Mouse (Mus musculus): Measurements from ENCODE around the gene Tmc6. TPM values are rescaled to one million over a fixed set of nuclear protein-coding genes. Genes with fewer than 3 reads are reported as not detected.

Gene Tmc6
- polyA plus RNA-seq, 1 experiment from 2014 or later = 24.5 TPM

GRCm38 (mm10) chr11:117765361-117765760 is 16.6 kb downstream of the Tmc6 start:
- ATAC-seq (ENCODE audit: insufficient number of reproducible peaks, low FRiP score, low TSS enrichment, low read depth) = no peak
- 78% methylated on average over 5 of the region's 5 CpGs for WGBS
- no peak overlapping the region for H3K4me2 ChIP-seq
- no peaks in the 10 kb centered on the region for H3K27me3 ChIP-seq
- no peak overlapping the region for H3K9ac ChIP-seq
- 0 out of 2 replicates have a peak, but pooled peaks cover 4% of the 10 kb centered on the region for H3K4me1 ChIP-seq
- peaks cover 61% of the 10 kb centered on the region for H3K36me3 ChIP-seq
- H3K9me3 ChIP-seq = no peaks in the 10 kb centered on the region
- H3K4me3 ChIP-seq = no peak overlapping the region
- no peak overlapping the region for H3K27ac ChIP-seq

GRCm38 (mm10) chr11:117764319-117764718 is 17.7 kb downstream of the Tmc6 start:
- ATAC-seq (ENCODE audit: insufficient number of reproducible peaks, low FRiP score, low TSS enrichment, low read depth) = no peak
- H3K9ac ChIP-seq = no peak overlapping the region
- WGBS = 76% methylated on average over 9 of the region's 9 CpGs
- peaks cover 68% of the 10 kb centered on the region for H3K36me3 ChIP-seq
- H3K4me3 ChIP-seq = no peak overlapping the region
- H3K9me3 ChIP-seq = no peaks in the 10 kb centered on the region
- no peak overlapping the region for H3K27ac ChIP-seq
- H3K4me1 ChIP-seq = 0 out of 2 replicates have a peak, but pooled peaks cover 1% of the 10 kb centered on the region
- H3K4me2 ChIP-seq = no peak overlapping the region
- H3K27me3 ChIP-seq = no peaks in the 10 kb centered on the region

GRCm38 (mm10) chr11:117762246-117762645 is 19.8 kb downstream of the Tmc6 start:
- Histone ChIP-seq H3K4me1 (no peaks in the 10 kb centered on the region), H3K36me3 (peaks cover 88% of the 10 kb centered on the region)
- no peak for ATAC-seq (ENCODE audit: insufficient number of reproducible peaks, low FRiP score, low TSS enrichment, low read depth)

GRCm38 (mm10) chr11:117761801-117762200 is 20.2 kb downstream of the Tmc6 start:
- no peaks in the 10 kb centered on the region for H3K9me3 ChIP-seq
- H3K36me3 ChIP-seq = peaks cover 91% of the 10 kb centered on the region
- H3K4me1 ChIP-seq = no peaks in the 10 kb centered on the region
- ATAC-seq (ENCODE audit: insufficient number of reproducible peaks, low FRiP score, low TSS enrichment, low read depth) = no peak
- 93% methylated on average over 13 of the region's 13 CpGs for WGBS
- H3K4me2 ChIP-seq = no peak overlapping the region
- no peak overlapping the region for H3K27ac ChIP-seq
- no peaks in the 10 kb centered on the region for H3K27me3 ChIP-seq
- no peak overlapping the region for H3K4me3 ChIP-seq
- H3K9ac ChIP-seq = no peak overlapping the region

More at GRCm38 (mm10) chr11:117762246-117762645, 19.8 kb downstream of the Tmc6 start:
- WGBS = 89% methylated on average over 12 of the region's 12 CpGs
- H3K4me3 ChIP-seq = no peak overlapping the region
- no peaks in the 10 kb centered on the region for H3K9me3 ChIP-seq
- H3K9ac ChIP-seq = no peak overlapping the region
- no peak overlapping the region for H3K4me2 ChIP-seq
- H3K27me3 ChIP-seq = no peaks in the 10 kb centered on the region
- no peak overlapping the region for H3K27ac ChIP-seq

GRCm38 (mm10) chr11:117760374-117761119 is 21.5 kb downstream of the Tmc6 start:
- H3K27me3 ChIP-seq = no peaks in the 10 kb centered on the region
- ATAC-seq (ENCODE audit: insufficient number of reproducible peaks, low FRiP score, low TSS enrichment, low read depth) = no peak
- H3K4me1 ChIP-seq = no peaks in the 10 kb centered on the region
- 0 out of 2 replicates have a peak overlapping the region, but pooled peaks have one; percentile 8 for H3K27ac ChIP-seq
- no peak overlapping the region for H3K4me2 ChIP-seq
- no peak overlapping the region for H3K4me3 ChIP-seq
- WGBS = 89% methylated on average over 26 of the region's 26 CpGs
- no peak overlapping the region for H3K9ac ChIP-seq
- no peaks in the 10 kb centered on the region for H3K9me3 ChIP-seq
- peaks cover 91% of the 10 kb centered on the region for H3K36me3 ChIP-seq

- Histone ChIP-seq H3K27me3 (no peaks in the 10 kb centered on the region), H3K4me1 (no peaks in the 10 kb centered on the region), H3K9me3 (no peaks in the 10 kb centered on the region), H3K4me3 (no peak overlapping the region), H3K36me3 (peaks cover 91% of the 10 kb centered on the region), H3K9ac (no peak overlapping the region), H3K4me2 (no peak overlapping the region), H3K27ac (no peak overlapping the region)
- WGBS = 91% methylated on average over 10 of the region's 10 CpGs
- no peak for ATAC-seq (ENCODE audit: insufficient number of reproducible peaks, low FRiP score, low TSS enrichment, low read depth)
Measured at GRCm38 (mm10) chr11:117759267-117759666, 22.7 kb downstream of the Tmc6 start.

GRCm38 (mm10) chr11:117755891-117756290 is 26.1 kb downstream of the Tmc6 start:
- H3K27me3 ChIP-seq = no peaks in the 10 kb centered on the region
- no peak overlapping the region for H3K27ac ChIP-seq
- H3K9ac ChIP-seq = no peak overlapping the region
- H3K9me3 ChIP-seq = no peaks in the 10 kb centered on the region
- no peak for ATAC-seq (ENCODE audit: insufficient number of reproducible peaks, low FRiP score, low TSS enrichment, low read depth)
- H3K4me3 ChIP-seq = no peak overlapping the region
- no peak overlapping the region for H3K4me2 ChIP-seq
- no peaks in the 10 kb centered on the region for H3K4me1 ChIP-seq
- WGBS = 98% methylated on average over 7 of the region's 7 CpGs
- H3K36me3 ChIP-seq = peaks cover 99% of the 10 kb centered on the region

GRCm38 (mm10) chr11:117751544-117751943 is 30.5 kb downstream of the Tmc6 start:
- 87% methylated on average over 6 of the region's 6 CpGs for WGBS
- peaks cover 98% of the 10 kb centered on the region for H3K36me3 ChIP-seq
- no peaks in the 10 kb centered on the region for H3K27me3 ChIP-seq
- ATAC-seq (ENCODE audit: insufficient number of reproducible peaks, low FRiP score, low TSS enrichment, low read depth) = no peak
- H3K4me2 ChIP-seq = no peak overlapping the region
- no peak overlapping the region for H3K4me3 ChIP-seq
- no peaks in the 10 kb centered on the region for H3K9me3 ChIP-seq
- H3K4me1 ChIP-seq = no peaks in the 10 kb centered on the region
- H3K27ac ChIP-seq = no peak overlapping the region
- no peak overlapping the region for H3K9ac ChIP-seq

GRCm38 (mm10) chr11:117749414-117749813 is 32.6 kb downstream of the Tmc6 start:
- no peaks in the 10 kb centered on the region for H3K4me1 ChIP-seq
- H3K9ac ChIP-seq = no peak overlapping the region
- H3K27ac ChIP-seq = no peak overlapping the region
- 0 out of 2 replicates have a peak, but pooled peaks have one; percentile 35 for ATAC-seq (ENCODE audit: insufficient number of reproducible peaks, low FRiP score, low TSS enrichment, low read depth)
- H3K27me3 ChIP-seq = no peaks in the 10 kb centered on the region
- 77% methylated on average over 10 of the region's 10 CpGs for WGBS
- H3K36me3 ChIP-seq = peaks cover 98% of the 10 kb centered on the region
- H3K9me3 ChIP-seq = no peaks in the 10 kb centered on the region
- no peak overlapping the region for H3K4me3 ChIP-seq
- no peak overlapping the region for H3K4me2 ChIP-seq

- ATAC-seq (ENCODE audit: insufficient number of reproducible peaks, low FRiP score, low TSS enrichment, low read depth) = no peak
- 76% methylated on average over 4 of the region's 4 CpGs for whole genome bisulfite sequencing
- no peak overlapping the region for H3K4me2 ChIP-seq
Measured at GRCm38 (mm10) chr11:117748628-117749027, 33.4 kb downstream of the Tmc6 start.

GRCm38 (mm10) chr11:117743454-117744030 is 38.5 kb downstream of the Tmc6 start:
- Histone ChIP-seq H3K4me3 (no peak overlapping the region), H3K9ac (no peak overlapping the region), H3K36me3 (peaks cover 97% of the 10 kb centered on the region), H3K4me2 (no peak overlapping the region), H3K4me1 (no peaks in the 10 kb centered on the region; the same call in 1 of the 2 replicates), H3K27me3 (no peaks in the 10 kb centered on the region), H3K9me3 (no peaks in the 10 kb centered on the region), H3K27ac (no peak overlapping the region)
- no peak for ATAC-seq (ENCODE audit: insufficient number of reproducible peaks, low FRiP score, low TSS enrichment, low read depth)
- 47% methylated on average over 4 of the region's 4 CpGs for WGBS

More at GRCm38 (mm10) chr11:117748628-117749027, 33.4 kb downstream of the Tmc6 start:
- H3K36me3 ChIP-seq = peaks cover 97% of the 10 kb centered on the region
- H3K4me3 ChIP-seq = no peak overlapping the region
- H3K27ac ChIP-seq = no peak overlapping the region
- H3K4me1 ChIP-seq = no peaks in the 10 kb centered on the region
- H3K9me3 ChIP-seq = no peaks in the 10 kb centered on the region
- H3K9ac ChIP-seq = no peak overlapping the region
- no peaks in the 10 kb centered on the region for H3K27me3 ChIP-seq

- Histone ChIP-seq H3K9me3 (no peaks in the 10 kb centered on the region), H3K9ac (no peak overlapping the region), H3K4me2 (no peak overlapping the region), H3K27ac (no peak overlapping the region), H3K4me1 (no peaks in the 10 kb centered on the region; the same call in 1 of the 2 replicates), H3K4me3 (no peak overlapping the region), H3K27me3 (no peaks in the 10 kb centered on the region), H3K36me3 (peaks cover 97% of the 10 kb centered on the region)
- ATAC-seq (ENCODE audit: insufficient number of reproducible peaks, low FRiP score, low TSS enrichment, low read depth) = no peak
- 69% methylated on average over 8 of the region's 8 CpGs for WGBS
Measured at GRCm38 (mm10) chr11:117742715-117743114, 39.3 kb downstream of the Tmc6 start.

Data from limb, embryonic 15.5 days (tissue).